ENCODE assay signal across 9 mouse cellular contexts in genomic region chr17:56996506-56996905, GRCm38 (mm10). TPM values are rescaled to one million over a fixed set of nuclear protein-coding genes. Genes with fewer than 3 reads are reported as not detected.
DNase-seq lines count a peak whose midpoint lies in the region; ATAC-seq lines count a peak whose summit lies in the region.
"Had no signal": no experiment of that assay in that cellular context is flagged by ENCODE, and none has a peak within 500 bp of the region (broad histone marks: within the 10 kb centered on the region; RNA-seq: fewer than 3 reads in every experiment).

No protein-coding gene starts in this region.

- WGBS in hindbrain, embryonic 10.5 days, result 77% methylated on average over 2 of the region's 2 CpGs
- 77% methylated on average over 2 of the region's 2 CpGs for WGBS in hindbrain, embryonic 11.5 days
- 71% methylated on average over 2 of the region's 2 CpGs for WGBS in embryonic facial prominence, embryonic 13.5 days
- 86% methylated on average over 2 of the region's 2 CpGs for WGBS in hindbrain, embryonic 13.5 days
- 79% methylated on average over 2 of the region's 2 CpGs for WGBS in midbrain, embryonic 12.5 days

- H3K4me2 ChIP-seq in hindbrain, embryonic 11.5 days (replicated peaks; ENCODE audit: low read depth, low read length), result no peak overlapping the region; the same call in 1 of the 2 replicates
- H3K4me2 ChIP-seq in embryonic facial prominence, embryonic 13.5 days, result peak overlapping the region; percentile 76
- peak overlapping the region; percentile 73 for H3K4me2 ChIP-seq in hindbrain, embryonic 13.5 days
- peak overlapping the region; percentile 70 for H3K4me2 ChIP-seq in midbrain, embryonic 12.5 days (replicated peaks)

- DNase-seq in hindbrain, embryonic 10.5 days (ENCODE audit: low spot score), result no peak
- DNase-seq in hindbrain, embryonic 11.5 days (ENCODE audit: low spot score), result no peak
- DNase-seq in ovary, postnatal 10 days (ENCODE audit: low spot score), result no peak
- DNase-seq in cerebellum, postnatal 10 days, result no peak
- DNase-seq in spleen, postnatal 4 days (ENCODE audit: low spot score in 2 of 2), result no peak

- H3K27me3 ChIP-seq in hindbrain, embryonic 10.5 days (ENCODE audit: insufficient read depth, poor library complexity, severe bottlenecking), result no peaks in the 10 kb centered on the region
- no peaks in the 10 kb centered on the region for H3K27me3 ChIP-seq in hindbrain, embryonic 11.5 days (ENCODE audit: control insufficient read depth, insufficient read depth, low read length)
- H3K27me3 ChIP-seq in embryonic facial prominence, embryonic 13.5 days, result no peaks in the 10 kb centered on the region
- H3K27me3 ChIP-seq in hindbrain, embryonic 13.5 days, result no peaks in the 10 kb centered on the region
- H3K27me3 ChIP-seq in midbrain, embryonic 12.5 days, result no peaks in the 10 kb centered on the region
- H3K27me3 ChIP-seq: stomach, embryonic 15.5 days had no signal

- peak overlapping the region; percentile 69 for H3K4me3 ChIP-seq in hindbrain, embryonic 10.5 days
- H3K4me3 ChIP-seq in hindbrain, embryonic 11.5 days (ENCODE audit: low read depth, low read length), result no peak overlapping the region
- H3K4me3 ChIP-seq in embryonic facial prominence, embryonic 13.5 days, result peak overlapping the region; percentile 82
- no peak overlapping the region; the same call in 1 of the 2 replicates for H3K4me3 ChIP-seq in hindbrain, embryonic 13.5 days
- no peak overlapping the region for H3K4me3 ChIP-seq in midbrain, embryonic 12.5 days

- H3K4me1 ChIP-seq in hindbrain, embryonic 10.5 days (replicated peaks), result peaks cover 16% of the 10 kb centered on the region
- H3K4me1 ChIP-seq in hindbrain, embryonic 11.5 days (replicated peaks; ENCODE audit: control insufficient read depth, insufficient read depth, low read length), result peaks cover 5% of the 10 kb centered on the region; the same call in 1 of the 2 replicates
- peaks cover 14% of the 10 kb centered on the region for H3K4me1 ChIP-seq in embryonic facial prominence, embryonic 13.5 days
- peaks cover 26% of the 10 kb centered on the region for H3K4me1 ChIP-seq in hindbrain, embryonic 13.5 days (replicated peaks)
- H3K4me1 ChIP-seq in midbrain, embryonic 12.5 days, result peaks cover 9% of the 10 kb centered on the region

- H3K36me3 ChIP-seq in hindbrain, embryonic 10.5 days, result peaks cover 83% of the 10 kb centered on the region
- H3K36me3 ChIP-seq in hindbrain, embryonic 11.5 days (ENCODE audit: control insufficient read depth, insufficient read depth, low read length), result peaks cover 13% of the 10 kb centered on the region; the same call in 1 of the 2 replicates
- peaks cover 72% of the 10 kb centered on the region for H3K36me3 ChIP-seq in embryonic facial prominence, embryonic 13.5 days
- H3K36me3 ChIP-seq in hindbrain, embryonic 13.5 days, result peaks cover 72% of the 10 kb centered on the region
- H3K36me3 ChIP-seq in midbrain, embryonic 12.5 days, result peaks cover 65% of the 10 kb centered on the region

- H3K27ac ChIP-seq in hindbrain, embryonic 10.5 days, result no peak overlapping the region
- H3K27ac ChIP-seq in hindbrain, embryonic 11.5 days (ENCODE audit: low read depth, low read length), result no peak overlapping the region
- no peak overlapping the region for H3K27ac ChIP-seq in embryonic facial prominence, embryonic 13.5 days
- H3K27ac ChIP-seq in hindbrain, embryonic 13.5 days, result no peak overlapping the region
- no peak overlapping the region for H3K27ac ChIP-seq in midbrain, embryonic 12.5 days (replicated peaks)

- ATAC-seq in hindbrain, embryonic 11.5 days (ENCODE audit: low FRiP score), result no peak; the same call in 1 of the 2 replicates
- no peak for ATAC-seq in embryonic facial prominence, embryonic 13.5 days (ENCODE audit: insufficient number of reproducible peaks, insufficient read depth, low FRiP score, low TSS enrichment, low read depth)
- no peak for ATAC-seq in hindbrain, embryonic 13.5 days (ENCODE audit: low FRiP score)
- ATAC-seq in midbrain, embryonic 12.5 days (ENCODE audit: low FRiP score, low read depth), result no peak

- H3K9me3 ChIP-seq in hindbrain, embryonic 10.5 days, result no peaks in the 10 kb centered on the region
- H3K9me3 ChIP-seq in hindbrain, embryonic 11.5 days (ENCODE audit: control insufficient read depth, low read length), result no peaks in the 10 kb centered on the region
- H3K9me3 ChIP-seq in embryonic facial prominence, embryonic 13.5 days, result no peaks in the 10 kb centered on the region
- H3K9me3 ChIP-seq in hindbrain, embryonic 13.5 days, result no peaks in the 10 kb centered on the region
- no peaks in the 10 kb centered on the region for H3K9me3 ChIP-seq in midbrain, embryonic 12.5 days
- H3K9me3 ChIP-seq: stomach, embryonic 15.5 days had no signal

- no peak overlapping the region for H3K9ac ChIP-seq in hindbrain, embryonic 11.5 days (ENCODE audit: low read depth, low read length)
- no peak overlapping the region for H3K9ac ChIP-seq in embryonic facial prominence, embryonic 13.5 days
- no peak overlapping the region for H3K9ac ChIP-seq in hindbrain, embryonic 13.5 days
- no peak overlapping the region for H3K9ac ChIP-seq in midbrain, embryonic 12.5 days (replicated peaks)

RNA-seq across cellular contexts. Expression of gene Alkbh7, which starts 0.6 kb away (rescaled TPM):
- 35.5 TPM in 2 replicates for polyA plus RNA-seq in hindbrain, embryonic 10.5 days (2016; fragmentation: Nextera tagmentation; extraction: Ambion mirVana)
- polyA plus RNA-seq in hindbrain, embryonic 11.5 days (2014; fragmentation: Nextera tagmentation; extraction: Ambion mirVana), result 32.4 and 33.0 TPM in 2 replicates
- polyA plus RNA-seq in embryonic facial prominence, embryonic 13.5 days (2015; fragmentation: Nextera tagmentation; extraction: Ambion mirVana), result 36.2 and 42.0 TPM in 2 replicates
- polyA plus RNA-seq in hindbrain, embryonic 13.5 days (2015; fragmentation: Nextera tagmentation; extraction: Ambion mirVana), result 41.9 and 46.0 TPM in 2 replicates
- polyA plus RNA-seq in midbrain, embryonic 12.5 days (2016; fragmentation: Nextera tagmentation; extraction: Ambion mirVana), result 31.2 and 33.7 TPM in 2 replicates

RNA-seq across cellular contexts. Expression of gene Pspn, which starts 3.3 kb away (rescaled TPM):
- polyA plus RNA-seq in hindbrain, embryonic 10.5 days (2016; fragmentation: Nextera tagmentation; extraction: Ambion mirVana), result not detected in 2 replicates
- polyA plus RNA-seq in hindbrain, embryonic 11.5 days (2014; fragmentation: Nextera tagmentation; extraction: Ambion mirVana), result 0.36 TPM in 1 of 2 replicates, not detected in the other
- 0.87 TPM in 1 of 2 replicates, not detected in the other for polyA plus RNA-seq in embryonic facial prominence, embryonic 13.5 days (2015; fragmentation: Nextera tagmentation; extraction: Ambion mirVana)
- polyA plus RNA-seq in hindbrain, embryonic 13.5 days (2015; fragmentation: Nextera tagmentation; extraction: Ambion mirVana), result 0.79 and 1.1 TPM in 2 replicates
- 0.87 TPM in 1 of 2 replicates, not detected in the other for polyA plus RNA-seq in midbrain, embryonic 12.5 days (2016; fragmentation: Nextera tagmentation; extraction: Ambion mirVana)

RNA-seq across cellular contexts. Expression of gene Clpp, which starts 6.4 kb away (rescaled TPM):
- polyA plus RNA-seq in hindbrain, embryonic 10.5 days (2016; fragmentation: Nextera tagmentation; extraction: Ambion mirVana), result 166 and 170 TPM in 2 replicates
- polyA plus RNA-seq in hindbrain, embryonic 11.5 days (2014; fragmentation: Nextera tagmentation; extraction: Ambion mirVana), result 146 and 152 TPM in 2 replicates
- polyA plus RNA-seq in embryonic facial prominence, embryonic 13.5 days (2015; fragmentation: Nextera tagmentation; extraction: Ambion mirVana), result 149 and 160 TPM in 2 replicates
- 163 and 175 TPM in 2 replicates for polyA plus RNA-seq in hindbrain, embryonic 13.5 days (2015; fragmentation: Nextera tagmentation; extraction: Ambion mirVana)
- 130 and 137 TPM in 2 replicates for polyA plus RNA-seq in midbrain, embryonic 12.5 days (2016; fragmentation: Nextera tagmentation; extraction: Ambion mirVana)

RNA-seq across cellular contexts. Expression of gene Acer1, which starts 14.6 kb away (rescaled TPM):
- not detected in 2 replicates for polyA plus RNA-seq in hindbrain, embryonic 10.5 days (2016; fragmentation: Nextera tagmentation; extraction: Ambion mirVana)
- not detected in 2 replicates for polyA plus RNA-seq in hindbrain, embryonic 11.5 days (2014; fragmentation: Nextera tagmentation; extraction: Ambion mirVana)
- polyA plus RNA-seq in embryonic facial prominence, embryonic 13.5 days (2015; fragmentation: Nextera tagmentation; extraction: Ambion mirVana), result 0.17 and 0.25 TPM in 2 replicates
- not detected in 2 replicates for polyA plus RNA-seq in hindbrain, embryonic 13.5 days (2015; fragmentation: Nextera tagmentation; extraction: Ambion mirVana)
- not detected in 2 replicates for polyA plus RNA-seq in midbrain, embryonic 12.5 days (2016; fragmentation: Nextera tagmentation; extraction: Ambion mirVana)

RNA-seq across cellular contexts. Expression of gene Gtf2f1, which starts 14.6 kb away (rescaled TPM):
- polyA plus RNA-seq in hindbrain, embryonic 10.5 days (2016; fragmentation: Nextera tagmentation; extraction: Ambion mirVana), result 71.0 and 78.3 TPM in 2 replicates
- 65.6 and 76.7 TPM in 2 replicates for polyA plus RNA-seq in hindbrain, embryonic 11.5 days (2014; fragmentation: Nextera tagmentation; extraction: Ambion mirVana)
- 65.5 and 71.3 TPM in 2 replicates for polyA plus RNA-seq in embryonic facial prominence, embryonic 13.5 days (2015; fragmentation: Nextera tagmentation; extraction: Ambion mirVana)
- polyA plus RNA-seq in hindbrain, embryonic 13.5 days (2015; fragmentation: Nextera tagmentation; extraction: Ambion mirVana), result 70.3 and 74.6 TPM in 2 replicates
- polyA plus RNA-seq in midbrain, embryonic 12.5 days (2016; fragmentation: Nextera tagmentation; extraction: Ambion mirVana), result 68.6 and 72.9 TPM in 2 replicates

Comparison
In these comparisons a context has a peak if more than half of its experiments do, and no peak if none do; other contexts are left out.
1. H3K4me3 ChIP-seq: peak in hindbrain, embryonic 10.5 days (single experiment) and embryonic facial prominence, embryonic 13.5 days (single experiment); none in hindbrain, embryonic 11.5 days (single experiment), hindbrain, embryonic 13.5 days (single experiment) and midbrain, embryonic 12.5 days (single experiment).